Mouse (Mus musculus) layer of hippocampus, postnatal 10 days (tissue): ENCODE results near the gene Polr3b. TPM values are rescaled to one million over a fixed set of nuclear protein-coding genes. Genes with fewer than 3 reads are reported as not detected.

Experiments used
- DNase-seq, 2 experiments: peaks; one replicate each; pipeline ENCODE4 v3.0.0; 2021; ENCODE audit warnings: low spot score in 2 of 2
- total RNA-seq, 2 experiments: library from RNA; stranded (reverse); gene quantifications; 2 replicates each; pipeline ENCODE4 v1.2.3; 2021

The Polr3b gene
- total RNA-seq, 2 experiments from 2014 or later: 15.5 to 15.9 TPM

DNA sequence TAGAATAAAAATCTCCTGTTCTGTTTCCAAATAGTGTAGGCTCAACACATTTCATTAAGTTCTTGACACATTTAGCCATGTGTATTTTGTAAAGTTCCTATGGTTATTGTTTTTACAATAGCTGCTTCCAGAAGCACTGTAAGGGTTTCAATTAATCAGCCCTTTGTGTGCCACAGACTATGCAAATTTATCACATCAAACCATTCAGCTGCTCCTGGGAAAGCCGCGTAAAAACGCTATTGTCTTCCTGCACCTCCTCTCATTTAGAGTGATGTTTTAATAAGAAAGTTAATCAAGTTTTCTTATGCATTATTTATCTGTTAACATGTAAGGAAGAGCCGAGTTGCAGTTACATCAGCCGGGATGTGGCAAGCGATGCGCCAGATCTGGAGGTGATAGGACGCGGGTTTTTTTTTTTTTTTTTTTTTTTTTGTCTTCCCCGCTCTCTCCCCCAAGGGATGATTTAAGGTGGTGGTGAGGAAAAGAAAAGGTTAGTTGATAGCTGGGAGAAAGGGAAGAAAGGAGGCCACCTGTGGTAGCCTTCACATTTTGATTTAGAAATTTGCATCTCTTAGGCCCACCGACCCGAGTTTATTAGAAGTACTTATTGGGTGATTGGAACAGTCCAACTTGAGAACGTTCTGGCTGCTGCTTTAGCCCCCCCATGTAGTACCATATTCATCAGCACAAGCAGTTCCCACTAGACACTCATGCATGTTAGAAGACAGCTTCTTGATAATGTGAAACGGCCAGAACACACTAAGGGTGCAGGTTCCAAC, 85.8 kb downstream of the Polr3b start:
- no peak for DNase-seq

DNA sequence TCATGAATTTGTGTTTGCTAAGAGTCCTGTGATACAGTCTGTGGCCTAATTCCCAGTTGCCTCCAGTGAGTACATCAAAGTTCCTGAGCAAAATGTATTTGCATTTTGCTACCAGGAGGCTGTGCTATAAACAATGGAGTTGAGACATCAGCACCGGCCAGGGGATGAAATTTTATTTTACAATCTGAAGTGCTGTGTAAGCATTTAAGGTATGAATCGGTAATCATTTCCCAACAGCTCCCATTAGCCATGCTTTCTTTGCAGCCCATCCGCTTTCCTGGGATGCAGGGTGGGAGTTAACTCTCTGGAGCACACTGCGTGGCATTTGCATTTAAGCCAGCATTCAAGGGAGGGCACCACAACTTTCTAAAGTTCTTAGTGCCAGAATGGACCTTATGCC, 88.1 kb downstream of the Polr3b start:
- no peak for DNase-seq

DNA sequence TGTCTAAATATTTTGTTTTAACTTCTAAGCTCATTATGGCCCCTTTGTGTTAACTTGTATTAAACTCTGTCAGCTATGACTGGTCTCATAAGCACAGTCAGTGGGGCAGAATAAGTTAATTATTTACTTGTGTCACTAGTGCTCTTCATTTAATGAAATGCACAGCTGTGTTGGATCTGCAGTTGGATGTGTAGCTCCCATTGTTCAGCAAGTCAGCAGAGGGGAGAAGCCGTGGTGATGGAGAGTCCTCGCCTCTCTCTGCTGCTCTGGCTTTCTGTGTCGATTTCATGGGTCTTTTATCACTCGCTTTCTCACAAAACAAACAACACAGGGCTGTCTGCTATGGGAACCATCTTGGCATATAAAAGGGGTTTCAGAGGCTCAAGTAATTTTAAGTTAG, 88.7 kb downstream of the Polr3b start:
- no peak for DNase-seq

DNA sequence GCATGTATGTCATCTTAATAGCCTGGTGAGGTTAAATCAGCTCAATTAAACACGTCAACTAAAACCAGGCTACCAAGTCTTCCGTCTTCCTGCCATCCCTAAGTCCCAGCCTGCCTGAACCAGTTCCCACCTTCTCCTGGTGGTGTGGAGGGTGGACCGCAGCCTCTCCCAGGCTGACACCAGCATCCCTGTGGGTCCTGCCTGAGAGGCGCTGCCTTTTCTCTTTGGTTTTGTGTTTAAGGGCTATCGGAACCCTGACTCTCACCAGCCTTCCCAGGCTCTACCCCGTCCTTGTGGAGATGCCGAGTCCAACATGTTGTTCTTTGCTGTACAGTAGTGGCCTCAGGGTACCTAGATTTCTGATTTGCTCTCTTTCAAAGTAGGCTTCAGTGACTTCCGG, 89.4 kb downstream of the Polr3b start:
- DNase-seq: no peak

DNA sequence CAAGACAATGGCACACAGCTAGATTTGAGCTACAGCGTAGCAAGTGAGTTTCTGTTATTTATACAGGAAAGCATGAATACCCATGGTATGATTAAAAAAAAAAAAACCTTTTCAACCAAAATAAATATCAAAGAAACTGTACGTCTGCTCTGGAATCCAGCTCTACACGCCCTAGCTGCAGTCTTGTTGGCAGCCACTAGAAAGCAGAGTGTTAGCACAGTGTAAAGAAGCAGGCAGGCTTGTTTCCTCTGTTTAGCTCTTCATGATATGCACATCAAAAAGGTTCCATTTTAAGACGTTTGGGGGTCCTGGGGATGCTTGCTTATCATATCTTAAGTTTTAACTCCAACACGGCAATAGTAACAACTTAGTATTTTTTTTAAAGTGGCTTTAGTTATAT, 89.8 kb downstream of the Polr3b start:
- no peak for DNase-seq

DNA sequence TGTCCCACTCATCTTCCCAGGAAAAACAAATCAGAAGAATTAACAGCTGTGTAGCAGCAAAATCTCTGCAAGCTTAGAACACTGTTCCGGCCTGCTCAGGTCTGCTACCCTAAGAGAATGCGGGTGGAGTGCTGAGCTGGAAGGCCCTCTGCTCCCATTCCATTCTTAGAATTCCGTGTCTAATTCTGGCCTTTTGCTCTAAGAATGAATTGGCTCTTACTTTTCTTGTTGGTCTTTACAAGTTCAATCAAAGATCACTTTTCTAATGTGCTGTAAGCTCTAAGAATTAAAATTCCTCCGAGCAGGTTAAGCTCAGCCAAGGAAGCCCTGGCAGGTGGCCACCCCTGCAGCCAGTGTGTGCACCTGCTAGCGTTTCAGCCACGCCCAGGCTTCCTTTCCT, 90.4 kb downstream of the Polr3b start:
- DNase-seq: no peak

DNA sequence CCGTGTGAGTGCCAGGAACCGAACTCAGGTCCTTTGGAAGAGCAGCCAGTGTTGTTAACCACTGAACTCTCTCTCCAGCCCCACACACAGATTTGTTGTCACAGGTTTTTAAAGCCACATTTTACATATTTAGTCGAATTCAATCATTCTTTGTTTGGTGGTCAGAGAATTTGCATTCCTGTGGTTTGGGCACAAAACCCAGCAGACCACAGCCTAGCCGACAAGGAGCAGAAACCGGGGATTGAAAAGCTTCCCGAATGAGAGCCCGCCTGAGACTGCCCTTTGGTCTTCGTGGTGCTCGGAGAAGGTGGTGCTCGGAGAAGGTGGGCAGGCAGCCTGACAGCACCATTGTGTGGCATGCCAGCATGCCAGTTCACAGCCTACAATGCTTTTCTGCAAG, 91.0 kb downstream of the Polr3b start:
- no peak for DNase-seq

DNA sequence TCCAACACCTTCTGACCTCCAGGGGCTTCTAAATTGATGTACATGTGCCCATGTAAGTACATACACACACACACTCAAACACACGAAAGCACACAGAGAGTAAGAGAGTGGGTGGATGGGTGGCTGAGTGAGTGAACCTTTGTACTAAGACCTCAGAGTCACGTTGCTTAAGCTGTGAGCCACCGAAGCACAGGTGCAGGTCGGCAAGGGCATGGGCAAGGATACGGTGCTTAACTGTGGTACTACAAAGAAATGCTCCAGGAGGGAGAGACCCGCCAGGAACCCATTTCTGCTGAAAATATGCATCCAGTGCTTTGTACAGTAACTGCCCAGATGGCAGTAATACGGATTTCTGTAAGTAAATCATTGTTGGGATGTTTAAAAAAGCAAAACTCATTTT, 93.5 kb downstream of the Polr3b start:
- DNase-seq: no peak

DNA sequence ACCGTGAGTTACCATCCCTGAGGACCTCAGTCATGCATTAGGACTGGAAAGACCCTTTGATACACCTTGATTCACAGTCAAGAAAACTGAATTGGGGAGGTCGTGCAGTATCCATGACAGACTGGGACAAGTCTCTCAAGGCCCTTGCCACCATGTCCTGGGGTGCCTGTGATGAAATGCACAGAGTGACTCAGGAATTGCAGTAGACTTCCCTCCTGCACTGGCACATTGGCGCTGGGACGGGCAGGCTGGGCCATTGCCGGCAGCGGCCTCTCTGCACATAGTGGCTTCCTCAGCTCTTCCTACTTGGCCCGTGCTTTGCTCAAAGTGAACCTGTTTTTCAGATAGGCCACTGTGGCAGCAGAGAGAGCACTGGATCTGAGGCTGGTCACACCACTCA, 94.5 kb downstream of the Polr3b start:
- DNase-seq: no peak

DNA sequence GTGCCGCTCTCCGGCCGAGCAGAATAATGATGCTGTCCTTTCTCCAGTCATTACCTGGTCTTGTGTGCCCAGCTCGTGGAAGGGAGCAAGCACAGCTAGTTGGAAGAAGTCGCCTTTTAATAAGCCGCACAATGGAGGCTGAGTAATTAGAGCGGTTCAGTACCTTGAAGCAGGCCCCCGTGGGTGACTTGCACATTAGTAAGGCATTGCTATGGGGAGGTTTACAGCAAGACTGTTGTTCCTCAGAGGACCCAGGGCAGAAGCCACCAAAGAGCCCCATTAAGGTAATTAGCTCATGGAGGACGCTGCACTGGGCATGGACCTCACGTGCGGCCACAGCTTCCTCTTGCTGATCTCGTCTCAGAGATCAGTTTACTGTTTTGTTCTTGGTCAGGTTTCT, 100.6 kb downstream of the Polr3b start:
- no peak for DNase-seq

DNA sequence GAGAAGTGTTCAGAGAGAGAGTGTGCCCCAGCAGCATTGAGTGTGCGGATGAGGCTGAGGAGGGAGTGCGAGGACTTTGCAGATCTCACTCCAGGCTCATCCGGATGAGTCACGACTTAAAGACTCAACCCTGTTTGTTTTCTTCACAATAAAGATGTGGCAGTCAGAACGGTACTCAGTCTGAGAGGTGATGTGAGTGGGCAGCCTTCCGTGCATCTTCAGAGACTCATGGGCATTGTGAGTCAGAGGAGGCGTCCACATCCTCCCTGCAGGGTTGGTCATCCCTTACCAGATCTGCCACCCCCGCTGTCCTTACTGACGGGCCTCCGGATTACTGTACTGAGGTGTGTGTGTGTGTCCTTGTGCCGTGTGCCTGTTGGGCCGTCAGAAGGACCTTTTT, 104.9 kb downstream of the Polr3b start:
- DNase-seq: no peak

DNA sequence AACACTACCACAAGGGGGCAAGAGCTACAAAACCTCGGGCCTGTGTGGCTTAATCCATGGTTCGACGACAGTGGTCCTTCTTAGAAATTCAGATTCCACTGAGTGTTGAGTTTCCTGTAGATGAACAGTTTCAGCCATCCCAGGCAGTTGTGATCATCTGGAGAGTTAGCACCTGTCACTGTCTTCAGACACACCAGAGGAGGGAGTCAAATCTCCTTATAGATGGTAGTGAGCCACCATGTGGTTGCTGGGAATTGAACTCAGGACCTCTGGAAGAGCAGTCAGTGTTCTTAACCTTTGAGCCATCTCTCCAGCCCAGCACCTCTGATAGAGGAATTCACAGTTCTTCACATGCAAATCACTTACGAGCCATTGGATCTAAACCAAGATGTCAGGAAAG, 105.7 kb downstream of the Polr3b start:
- no peak for DNase-seq

DNA sequence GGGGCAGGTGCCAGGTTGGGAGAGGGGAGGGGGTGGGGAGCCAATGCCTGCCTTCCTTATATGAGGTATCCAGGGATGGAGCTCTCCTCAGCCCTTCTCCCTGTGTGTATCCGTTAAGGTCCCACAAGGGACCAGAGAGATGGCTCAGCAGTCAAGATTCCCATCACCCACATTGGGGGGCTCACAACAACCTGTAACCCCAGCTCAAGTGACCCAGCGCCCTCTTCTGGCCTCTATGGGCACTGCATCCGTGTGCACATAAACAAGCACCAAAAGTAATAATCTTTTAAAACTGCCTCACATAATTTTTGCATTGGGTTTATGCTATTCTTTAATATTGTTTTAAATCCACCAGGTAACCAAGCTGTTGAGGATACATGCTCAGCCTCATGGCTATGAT, 108.0 kb downstream of the Polr3b start:
- no peak for DNase-seq

DNA sequence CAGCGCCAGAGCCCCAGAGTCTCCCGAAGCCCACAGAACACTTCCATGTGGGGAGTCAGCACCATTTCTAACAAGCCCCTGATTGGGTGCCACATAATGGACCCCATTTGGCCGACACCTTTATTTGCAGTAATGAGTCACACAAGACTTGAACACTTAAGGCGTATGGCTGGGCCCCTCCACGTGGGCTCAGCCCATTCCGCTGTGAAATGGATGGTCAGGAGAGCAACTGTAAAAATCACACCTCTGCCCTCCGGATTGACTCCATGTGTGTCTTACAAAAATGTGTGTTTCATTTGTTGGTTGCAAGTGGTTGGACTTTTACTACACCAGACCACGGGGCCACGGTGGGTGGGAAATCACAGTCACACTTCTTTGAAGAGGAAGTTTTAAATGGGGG, 108.9 kb downstream of the Polr3b start:
- no peak for DNase-seq

DNA sequence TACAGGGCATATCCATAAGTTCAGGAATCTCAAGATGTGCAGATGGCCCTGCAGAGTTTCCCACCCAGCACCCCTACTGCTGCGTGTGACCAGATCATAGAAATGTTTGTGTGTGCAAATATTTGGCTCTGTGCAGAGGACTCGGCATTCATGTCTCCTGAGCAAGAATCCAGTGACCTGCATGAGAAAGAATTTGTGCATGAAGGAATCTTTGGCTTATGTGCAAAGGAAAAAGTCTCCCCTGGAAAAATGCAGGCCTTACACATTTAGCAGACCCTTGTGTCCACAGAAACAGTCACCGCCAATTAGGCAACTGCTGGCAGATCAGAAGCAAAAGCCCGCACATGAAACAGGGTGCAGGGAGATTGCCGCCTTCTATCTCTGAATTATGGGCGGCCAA, 111.4 kb downstream of the Polr3b start:
- DNase-seq: no peak

DNA sequence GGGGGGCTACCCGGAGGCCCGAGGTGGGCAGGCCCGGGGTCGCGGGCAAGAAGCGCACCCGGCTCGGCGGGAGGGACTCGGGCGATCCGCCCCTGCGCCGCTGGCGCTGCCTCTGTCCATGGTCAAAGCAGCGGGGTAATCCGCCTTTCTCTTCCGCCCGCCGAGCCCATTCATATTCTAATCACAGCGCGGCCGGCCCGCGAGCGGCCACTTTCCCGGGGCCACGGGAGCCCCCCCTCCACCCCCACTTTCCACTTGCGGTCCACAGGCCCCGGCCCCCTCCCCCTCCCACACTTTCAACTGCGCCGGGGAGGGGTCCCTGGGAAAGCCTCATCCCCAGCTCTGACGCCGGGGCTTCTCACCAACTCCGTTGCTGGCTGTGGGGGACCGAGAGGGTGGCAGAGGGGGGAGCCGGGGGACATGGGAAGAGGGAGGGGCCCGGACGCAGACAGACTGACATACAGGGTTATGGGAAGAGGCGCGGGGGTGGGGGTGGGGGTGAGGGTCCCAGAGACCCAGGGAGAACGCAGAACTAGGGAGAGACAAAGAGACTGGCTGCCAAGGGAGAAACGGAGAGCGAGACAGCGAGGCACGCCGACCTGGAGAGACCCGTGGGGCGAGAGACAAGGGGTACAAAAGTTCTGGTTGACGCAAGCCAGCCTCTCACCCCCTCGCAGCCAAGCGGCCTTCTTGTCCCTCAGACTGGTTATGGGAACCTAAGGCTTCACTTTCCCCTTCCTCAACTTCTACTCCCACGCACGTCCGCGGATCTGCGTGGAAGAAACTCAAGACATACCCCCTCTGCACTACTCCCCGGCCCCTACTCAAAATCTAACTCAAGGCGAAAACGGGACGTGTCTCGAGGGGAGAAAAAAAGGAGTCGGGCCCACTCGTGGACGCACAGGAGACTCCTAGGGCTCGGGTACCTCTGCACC, 133.0 kb downstream of the Polr3b start:
- DNase-seq: peak; percentile 48 to 67

DNA sequence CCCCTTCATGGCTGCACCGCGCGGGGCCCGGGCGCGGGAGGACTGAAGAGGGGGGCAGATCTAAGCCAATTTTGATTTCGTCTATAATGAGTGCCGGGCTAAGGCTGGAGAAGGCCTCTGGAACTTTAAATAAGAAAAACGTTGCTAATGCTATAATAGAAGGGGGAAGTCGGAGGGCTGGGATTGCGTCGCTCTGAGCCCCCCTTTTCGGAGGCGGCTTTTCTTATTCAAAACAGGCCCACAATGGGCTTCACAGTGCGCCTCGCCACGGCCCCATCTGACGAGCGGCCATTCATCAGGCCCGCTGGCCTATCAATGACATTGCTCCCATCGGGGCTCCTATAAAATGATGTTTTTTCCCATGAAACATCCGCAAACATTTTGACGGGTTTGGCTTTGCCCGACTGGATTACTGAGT, 133.7 kb downstream of the Polr3b start, which contains the start of gene Rfx4:
Gene Rfx4, plus strand, starts transcription at position 277 of the 418 bp plus-strand sequence.
- DNase-seq: peak; percentile 34 to 58

DNA sequence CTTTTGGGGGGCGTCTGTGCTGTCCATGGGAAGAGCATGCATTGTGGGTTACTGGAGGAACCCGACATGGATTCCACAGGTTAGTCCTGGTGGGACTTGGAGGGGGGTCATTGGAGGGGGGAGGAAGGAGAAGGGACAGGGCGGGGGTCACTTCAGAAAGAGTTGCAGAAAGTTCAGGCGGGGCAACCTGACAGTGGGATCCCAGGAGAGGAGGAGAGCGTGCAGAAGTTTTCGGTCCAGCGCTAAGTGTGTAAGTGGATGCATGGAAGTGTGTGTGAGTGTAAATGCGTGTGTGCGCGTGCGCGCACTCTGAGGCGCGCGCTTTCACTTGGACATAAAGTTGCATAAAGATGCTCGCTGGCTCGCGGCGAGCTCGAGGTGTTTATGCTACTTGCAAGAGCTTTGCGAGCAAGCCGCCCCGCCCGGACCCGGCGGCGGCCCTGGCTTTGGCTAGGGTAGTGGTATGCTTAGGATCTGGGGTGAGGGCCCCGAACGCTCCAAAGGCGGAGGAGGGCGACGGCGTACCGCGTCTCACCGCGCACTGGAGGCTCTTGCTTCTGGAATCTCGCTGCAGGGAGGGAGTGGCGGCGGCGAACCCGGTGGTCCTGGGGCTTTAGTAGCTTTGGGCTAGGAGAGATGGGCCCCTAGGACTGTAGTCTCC, 134.5 kb downstream of the Polr3b start:
- DNase-seq: peak; percentile 26 to 41

DNA sequence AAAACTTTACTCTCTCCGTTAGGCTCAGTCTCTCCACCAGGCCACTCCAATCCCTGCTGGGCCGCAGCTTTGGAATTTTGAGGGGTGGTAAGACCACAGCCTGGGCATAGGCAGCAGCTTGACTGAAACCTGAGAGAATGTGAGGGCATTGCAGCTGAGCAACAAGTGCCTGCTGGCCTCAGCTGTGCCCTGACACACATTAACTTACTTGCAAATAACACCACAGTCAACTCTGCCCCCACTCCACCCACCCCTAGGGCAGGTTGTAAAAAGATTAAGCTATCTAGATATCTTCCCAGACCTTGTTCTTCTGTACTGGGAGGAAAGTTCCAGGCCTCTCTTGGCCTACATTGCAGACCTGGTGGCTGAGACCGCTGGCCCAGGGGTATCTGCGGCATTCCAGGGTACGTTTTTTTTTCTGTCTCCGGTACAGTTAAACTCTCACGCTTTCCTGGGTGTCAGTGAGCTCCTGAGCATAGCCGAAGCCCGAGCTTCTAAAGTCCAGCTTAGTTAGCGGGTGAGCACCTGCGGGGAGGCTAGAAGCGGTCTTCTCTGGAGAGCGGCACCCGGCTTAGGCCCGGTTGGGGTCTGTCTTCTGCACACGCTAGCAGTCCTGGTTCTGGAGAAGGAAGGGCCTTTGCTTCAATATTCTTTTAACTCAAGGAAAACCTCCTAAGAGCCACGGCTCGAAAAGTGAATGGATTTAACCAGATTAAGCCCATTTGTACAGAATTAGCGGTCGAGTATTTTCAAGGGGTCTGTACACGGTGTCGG, 135.5 kb downstream of the Polr3b start:
- DNase-seq: peak in 1 of 2 experiments; percentile 35

DNA sequence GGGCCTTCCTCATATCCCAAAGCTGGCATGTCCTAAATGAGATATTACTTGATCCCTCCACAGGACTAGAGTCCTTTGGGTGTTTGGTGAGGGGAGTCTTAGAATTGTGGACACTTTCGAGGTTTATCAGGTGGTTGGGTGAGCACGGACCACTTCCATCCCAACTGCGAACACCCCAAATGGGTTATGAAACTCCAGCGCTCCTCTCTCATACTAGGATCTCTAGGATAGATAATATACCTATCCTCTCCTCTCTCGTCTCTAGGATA, 136.0 kb downstream of the Polr3b start:
- DNase-seq: no peak
